Mouse (Mus musculus) heart, adult 18-20 months (tissue): ENCODE data around the gene Gm1604a. TPM values are rescaled to one million over a fixed set of nuclear protein-coding genes. Genes with fewer than 3 reads are reported as not detected.
"Not testable (repeated sequence)": the region's sequence is repeated elsewhere in the genome, so short reads cannot be mapped to it uniquely, and the experiment has no call there.

Source experiments
- DNase-seq, 2 experiments: peaks; one replicate each; pipeline ENCODE4 v3.0.0; 2021 to 2022; ENCODE audit warnings: mixed read lengths in 1 of 2
- total RNA-seq, 2 experiments: library from RNA; stranded (reverse); gene quantifications; 2 replicates each; pipeline ENCODE4 v1.2.3; 2021

Gm1604a gene
- total RNA-seq, 2 experiments from 2014 or later: not detected

GRCm38 (mm10) chr17:7069561-7070240 lies 44.3 kb downstream of the Gm1604a start:
- DNase-seq: not testable (repeated sequence)

GRCm38 (mm10) chr17:7074494-7074893 lies 49.1 kb downstream of the Gm1604a start:
- DNase-seq: peak; percentile 25 to 55

- not testable (repeated sequence) for DNase-seq
Observed at GRCm38 (mm10) chr17:7075519-7075918, 50.2 kb downstream of the Gm1604a start.

DNA sequence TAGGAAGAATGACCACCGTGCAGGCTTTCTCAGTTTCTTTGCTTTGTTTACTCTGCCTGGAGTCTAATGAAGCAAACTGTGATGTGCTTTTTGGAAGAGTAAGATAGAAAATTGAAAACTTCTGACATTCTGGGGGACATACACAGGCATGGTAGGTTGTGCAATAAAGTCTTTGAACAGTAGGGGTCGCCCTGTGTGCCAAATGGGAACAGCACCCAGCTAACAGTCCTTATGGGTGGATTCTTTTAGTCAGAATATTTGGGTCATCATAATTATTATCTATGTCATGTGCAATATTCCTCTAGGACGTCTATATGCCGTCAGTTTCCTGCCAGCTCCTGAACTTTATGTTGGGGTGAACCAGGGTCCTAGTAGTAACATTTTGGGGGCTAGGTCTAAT lies 54.2 kb downstream of the Gm1604a start:
- peak; percentile 38 to 81 for DNase-seq

- not testable (repeated sequence) for DNase-seq
Observed at GRCm38 (mm10) chr17:7084523-7084922, 59.2 kb downstream of the Gm1604a start.

DNA sequence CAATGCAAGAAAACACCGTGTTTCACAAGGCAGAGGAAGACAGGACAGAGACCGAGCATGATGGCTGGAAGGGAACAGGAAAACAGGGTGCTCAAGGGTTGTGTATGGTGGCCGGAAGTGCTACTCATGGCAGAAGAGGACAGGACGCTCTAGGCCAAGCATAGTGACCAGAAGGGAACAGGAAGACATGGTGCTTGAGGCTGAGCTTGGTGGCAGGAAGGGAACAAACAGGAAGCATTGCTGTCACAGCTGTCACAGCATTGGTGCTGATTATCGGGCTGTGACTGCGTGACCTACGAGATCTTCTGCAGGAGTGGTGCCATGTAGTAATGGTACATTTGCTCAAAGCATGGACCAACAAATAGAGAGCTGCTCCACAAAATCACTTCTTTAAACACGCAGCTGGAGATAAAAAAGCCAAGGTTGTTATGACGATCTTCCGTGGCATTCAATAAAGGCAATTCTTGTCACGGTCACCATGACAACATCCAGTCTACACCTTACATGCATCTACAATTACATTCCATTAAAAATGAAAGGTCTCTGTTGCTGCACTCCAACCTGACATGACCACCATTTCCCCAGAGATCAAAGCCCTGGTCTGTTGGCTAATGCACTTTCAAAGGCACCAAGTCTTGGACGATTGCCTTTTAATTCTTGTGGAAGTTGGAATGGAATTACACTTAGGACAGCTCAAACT lies 60.3 kb downstream of the Gm1604a start:
- DNase-seq: not testable (repeated sequence)

GRCm38 (mm10) chr17:7086836-7087235 lies 61.5 kb downstream of the Gm1604a start:
- not testable (repeated sequence) for DNase-seq

DNA sequence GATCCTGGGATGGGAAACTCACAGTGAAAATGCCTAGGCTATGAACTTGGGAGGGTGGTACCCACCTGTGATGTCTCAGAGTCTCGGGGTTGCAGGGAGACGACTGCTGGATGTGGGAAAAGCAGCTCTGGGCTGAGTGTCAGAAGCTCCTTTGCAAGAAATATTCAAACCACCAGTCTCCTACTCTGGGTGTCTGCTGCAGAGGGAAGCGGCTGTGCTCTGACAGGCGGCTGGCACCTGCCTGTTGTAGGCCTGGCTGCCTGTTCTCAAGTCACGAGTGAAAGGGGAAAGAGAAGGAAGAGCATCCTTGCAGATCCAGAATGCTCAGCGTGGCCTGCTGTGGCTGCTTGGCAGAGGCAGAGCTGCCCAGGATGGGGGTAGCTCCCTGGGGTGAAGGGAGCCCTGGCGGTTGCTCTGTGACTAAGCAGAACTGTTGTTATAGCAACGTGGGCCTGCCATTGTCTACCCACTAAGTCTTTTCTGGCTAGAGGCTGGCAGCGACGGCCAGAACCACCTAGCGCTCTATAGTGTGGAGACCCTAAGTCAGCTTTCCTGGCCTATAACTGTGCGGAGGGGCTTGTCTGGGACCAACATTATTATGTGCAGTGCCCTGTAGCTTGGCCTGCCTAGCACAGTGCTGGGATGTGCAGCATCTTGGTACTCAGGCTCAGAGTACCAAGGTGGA lies 72.6 kb downstream of the Gm1604a start:
- DNase-seq: not testable (repeated sequence)

GRCm38 (mm10) chr17:7099096-7099495 lies 73.7 kb downstream of the Gm1604a start:
- not testable (repeated sequence) for DNase-seq

GRCm38 (mm10) chr17:7102945-7103344 lies 77.6 kb downstream of the Gm1604a start:
- not testable (repeated sequence) for DNase-seq

DNA sequence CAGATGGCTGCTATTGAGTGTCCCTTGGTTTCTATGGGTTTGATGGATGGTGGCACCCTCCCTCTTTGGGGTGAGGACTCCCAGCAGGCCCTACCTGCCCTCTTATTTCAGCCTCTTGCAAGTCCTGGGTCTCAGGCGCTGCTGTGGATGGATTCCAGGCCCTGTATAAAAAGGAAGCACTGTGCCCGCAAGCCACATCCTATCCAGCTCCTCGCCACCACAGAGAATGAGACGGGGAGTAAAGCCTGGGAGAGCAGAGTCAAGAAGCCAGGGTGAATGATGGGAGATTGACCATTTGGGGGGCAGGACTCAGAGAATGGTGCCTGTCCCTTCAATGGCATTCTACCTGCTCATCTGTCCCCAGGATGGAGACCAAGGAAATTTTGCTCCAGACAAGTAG lies 86.3 kb downstream of the Gm1604a start:
- not testable (repeated sequence) for DNase-seq

DNA sequence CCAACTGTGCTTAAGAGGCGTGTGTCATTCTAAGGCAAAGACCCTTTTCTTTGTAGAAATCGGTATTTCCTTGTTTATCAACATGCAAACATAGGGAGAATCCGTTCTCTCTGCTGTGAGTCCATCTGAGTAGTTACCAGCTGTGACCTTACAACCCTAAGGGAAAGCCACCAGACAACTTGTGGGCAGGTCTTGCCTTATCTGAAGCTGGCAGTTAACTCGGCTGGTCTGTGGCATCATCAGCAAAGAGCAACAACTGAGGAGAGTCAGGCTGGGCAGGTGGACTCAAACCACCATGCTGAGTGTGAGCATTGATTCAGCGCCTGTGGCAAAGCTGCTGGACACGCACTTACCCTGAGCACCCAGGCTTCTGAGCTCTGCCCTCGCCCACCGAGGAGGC lies 90.9 kb downstream of the Gm1604a start:
- not testable (repeated sequence) for DNase-seq

- not testable (repeated sequence) for DNase-seq
Observed at GRCm38 (mm10) chr17:7120835-7121234, 95.5 kb downstream of the Gm1604a start.

DNA sequence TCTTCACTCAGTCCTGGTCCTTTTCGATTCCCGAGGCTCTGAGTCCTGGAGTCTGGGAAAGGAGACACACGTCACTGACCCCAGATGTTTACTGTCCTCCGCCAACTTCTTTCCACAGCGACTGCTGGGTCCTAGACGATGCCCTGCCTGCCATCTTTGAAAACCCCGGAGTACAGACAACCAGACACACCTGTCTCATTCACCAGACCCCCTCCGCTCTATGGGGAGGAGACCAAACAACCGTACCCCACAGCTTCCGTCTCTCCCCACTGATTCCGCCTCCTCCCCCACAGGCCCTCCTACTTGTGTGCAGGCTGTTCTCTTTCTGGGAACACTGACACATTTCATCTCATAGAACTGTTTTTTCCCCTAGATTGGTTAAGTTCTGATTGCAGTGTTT lies 97.2 kb downstream of the Gm1604a start:
- not testable (repeated sequence) for DNase-seq

DNA sequence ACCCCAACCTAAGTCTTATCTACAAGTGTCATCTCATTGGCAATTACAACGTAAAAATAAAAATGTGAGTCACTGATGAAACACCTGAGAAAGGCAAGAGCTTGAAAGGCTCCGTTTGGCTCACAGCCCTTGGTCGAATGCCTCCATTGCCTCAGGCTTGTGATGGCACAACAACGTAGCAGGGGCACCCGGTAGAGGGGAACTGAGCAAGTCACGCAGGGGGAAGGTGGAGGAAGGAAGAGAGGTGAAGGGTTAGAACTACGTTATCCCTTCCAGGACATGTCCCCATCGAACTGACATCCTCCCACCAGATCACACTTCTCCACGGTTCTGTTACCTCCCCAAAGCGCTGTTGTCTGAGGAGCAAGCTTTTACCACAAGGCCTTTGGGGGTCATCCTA lies 101.1 kb downstream of the Gm1604a start:
- DNase-seq: not testable (repeated sequence)

GRCm38 (mm10) chr17:7134002-7134401 lies 108.6 kb downstream of the Gm1604a start:
- DNase-seq: not testable (repeated sequence)

DNA sequence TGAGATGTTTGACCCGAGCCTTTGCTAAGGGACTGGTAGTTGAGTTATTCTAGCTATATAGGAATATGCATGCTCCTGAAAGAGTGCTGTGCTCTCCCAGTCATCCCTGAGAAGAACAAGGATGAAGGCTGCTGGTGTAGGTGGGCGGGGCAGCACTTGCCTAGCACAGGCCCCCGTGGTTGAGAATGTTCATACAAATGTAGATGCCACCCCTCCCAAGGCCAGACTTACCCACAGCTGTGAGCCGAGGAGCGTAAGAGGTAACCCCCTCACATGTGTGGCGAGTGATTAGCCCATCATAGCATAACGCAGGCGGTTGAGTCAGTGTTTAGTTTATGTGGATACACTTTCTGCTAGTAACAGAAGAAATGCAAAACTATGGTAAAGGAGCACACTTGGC lies 109.9 kb downstream of the Gm1604a start:
- not testable (repeated sequence) for DNase-seq

Other genes with a start within 250 kb of the Gm1604a start
- gene Ezr, start 242.8 kb upstream of the Gm1604a start, total RNA-seq: 10 to 100 TPM; 32.5 to 36.9 TPM
- 10 to 100 TPM; 58.5 to 59.3 TPM for gene Rsph3b, start 76.9 kb upstream of the Gm1604a start, total RNA-seq
- 1 to 10 TPM; 9.3 to 9.7 TPM for gene Tagap1, start 64.4 kb upstream of the Gm1604a start, total RNA-seq
- gene Rnaset2b, start 54.9 kb upstream of the Gm1604a start, total RNA-seq: 100 to 1,000 TPM; 187 to 203 TPM
- gene Gm49721, start 46.7 kb upstream of the Gm1604a start, total RNA-seq: not detected
- 10 to 100 TPM; 38.6 to 49.2 TPM for gene Rps6ka2, start 144.5 kb downstream of the Gm1604a start, total RNA-seq